Mouse (Mus musculus) bone marrow, adult 2 months (tissue): Measurements from ENCODE around the gene Drg2.

Experiments
- CTCF ChIP-seq: fragments of 200-500 bp; IDR thresholded peaks from 2 replicates; pipeline ENCODE4 v1.5.1; 2011; ENCODE audit warnings: low read length, control low read depth; ENCODE audit not compliant: control insufficient read depth, insufficient read depth
- POLR2A ChIP-seq: fragments of 200-500 bp; IDR thresholded peaks from 2 replicates; pipeline ENCODE4 v1.6.1; 2011; ENCODE audit warnings: low read depth, mild to moderate bottlenecking, control low read depth, low read length, borderline replicate concordance; ENCODE audit not compliant: control insufficient read depth

DNA sequence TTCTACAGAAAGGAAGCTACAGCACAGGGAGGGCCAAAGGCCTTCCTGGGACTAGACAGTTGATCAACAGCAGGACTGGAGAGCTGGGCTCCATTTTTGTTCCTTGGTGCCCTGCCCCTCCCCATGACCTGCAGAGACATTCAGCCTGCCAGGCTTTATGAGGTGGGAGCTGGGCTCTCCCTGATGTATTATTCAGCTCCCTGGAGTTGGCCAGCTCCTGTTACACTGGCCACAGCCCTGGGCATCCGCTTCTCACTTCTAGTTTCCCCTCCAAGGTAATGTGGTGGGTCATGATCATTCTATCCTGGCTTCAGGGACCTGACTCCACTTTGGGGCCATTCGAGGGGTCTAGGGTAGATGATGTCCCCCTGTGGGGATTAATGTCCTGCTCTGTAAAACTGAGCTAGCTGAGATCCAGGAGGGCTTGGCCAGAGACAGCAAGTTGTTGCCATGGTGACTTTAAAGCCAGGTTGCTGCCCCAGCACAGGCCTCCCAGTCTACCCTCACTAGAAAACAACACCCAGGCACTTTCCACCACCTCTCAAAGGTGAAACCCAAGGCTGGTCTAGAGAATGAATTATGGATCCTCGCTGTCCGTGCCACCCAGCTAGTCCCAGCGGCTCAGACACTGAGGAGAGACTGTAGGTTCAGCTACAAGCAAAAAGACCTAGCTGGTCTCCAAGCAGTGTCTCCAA is 21.4 kb downstream of the Drg2 start:
- TF ChIP-seq CTCF (no peak), POLR2A (no peak)
